Mouse (Mus musculus) left cerebral cortex, postnatal 4 days (tissue): Measurements from ENCODE around the gene Tsks. TPM values are rescaled to one million over a fixed set of nuclear protein-coding genes. Genes with fewer than 3 reads are reported as not detected.

ENCODE experiments used
- DNase-seq: peaks from one replicate; pipeline ENCODE4 v3.0.0-alpha.2; 2022
- intact Hi-C: fragments of 180-260 bp; cut with DNase I; formaldehyde crosslinking; loops from one replicate; pipeline ENCODE4 v1.15.1; 2025
- total RNA-seq, 2 experiments: library from RNA; stranded (reverse); gene quantifications; 2 replicates each; pipeline ENCODE4 v1.2.3; 2021

Gene Tsks
- total RNA-seq, 2 experiments from 2014 or later: not detected

DNA sequence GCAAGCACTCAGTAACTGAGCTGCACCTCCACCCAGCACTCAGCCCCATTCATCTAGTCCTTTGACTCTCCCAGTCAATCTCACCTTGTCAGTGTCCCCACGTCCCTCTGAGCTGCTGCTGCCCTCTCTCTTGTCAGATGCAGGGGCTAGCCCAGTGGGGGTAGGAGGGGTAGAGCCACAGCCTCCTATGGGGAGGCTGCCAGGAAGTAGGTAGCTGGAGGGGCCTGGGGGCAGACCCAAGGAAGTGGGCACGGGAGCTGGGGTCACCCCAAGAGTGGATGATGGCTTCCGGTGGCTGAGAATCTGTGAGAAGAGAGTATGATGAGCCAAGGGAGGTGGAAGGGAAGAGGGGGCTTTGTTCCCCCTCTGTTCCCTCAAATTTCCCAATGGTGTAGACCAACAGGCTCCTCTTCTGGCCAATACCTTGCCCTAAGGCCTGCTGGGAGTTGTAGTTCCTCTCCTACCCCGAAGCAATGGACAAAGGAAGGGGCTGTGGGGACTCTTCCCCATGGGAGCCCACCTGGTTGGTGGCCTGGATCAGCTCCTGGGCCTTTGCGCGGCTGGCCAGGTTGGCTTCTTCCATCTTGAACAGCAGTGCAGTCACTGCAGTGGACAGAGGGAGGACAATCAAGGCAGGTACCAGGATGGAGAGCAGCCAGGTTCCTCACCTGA lies 62.5 kb downstream of the Tsks start:
- no peak for DNase-seq
- intact Hi-C loops: no loop called here

DNA sequence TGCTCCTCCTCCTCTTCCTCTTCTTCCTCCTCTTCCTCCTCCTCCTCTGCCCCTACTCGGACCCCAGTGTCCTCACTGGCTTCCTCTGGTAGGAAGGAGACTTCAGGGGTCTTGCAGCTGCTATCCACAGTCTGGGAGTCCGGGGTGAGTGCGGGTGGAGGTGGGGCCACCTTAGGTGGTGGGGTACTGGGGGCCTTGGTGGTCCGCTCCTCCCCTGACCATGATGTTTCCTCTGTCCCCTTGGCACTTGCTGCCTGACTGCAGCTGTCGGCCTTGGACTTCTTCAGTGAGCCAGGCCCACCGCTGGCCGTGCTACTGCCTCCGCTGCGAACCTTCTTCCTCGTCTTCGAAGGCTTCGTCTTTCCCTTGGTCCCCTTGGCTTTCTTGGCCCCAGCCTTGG lies 63.5 kb downstream of the Tsks start:
- no peak for DNase-seq
- intact Hi-C loops: no loop called here

DNA sequence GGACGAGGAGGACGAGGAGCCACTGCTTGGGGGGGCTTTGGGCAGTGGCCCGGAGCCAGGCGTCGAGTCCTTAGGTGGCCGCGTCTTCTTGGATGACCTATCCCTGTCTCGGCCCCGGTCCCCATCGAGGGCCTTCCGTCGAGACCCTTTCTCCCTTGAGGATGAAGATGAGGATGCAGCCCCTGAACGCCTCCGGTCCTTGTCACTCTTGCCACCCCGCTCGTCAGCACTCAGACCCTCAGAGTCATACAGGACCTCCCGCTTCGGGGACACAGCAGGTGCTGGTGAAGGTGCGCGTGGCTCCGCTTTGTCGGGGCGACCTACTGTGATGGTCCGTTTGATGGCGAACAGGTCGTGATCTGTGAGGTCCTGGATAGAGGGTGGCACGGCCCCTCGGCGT lies 64.1 kb downstream of the Tsks start:
- DNase-seq: no peak
- intact Hi-C loops: no loop called here

Other genes starting within 250 kb of the Tsks start
- gene Izumo2, start 234.5 kb upstream of the Tsks start, total RNA-seq: not detected
- 10 to 100 TPM; 19.6 to 25.9 TPM for gene Vrk3, start 194.8 kb upstream of the Tsks start, total RNA-seq
- gene Zfp473, start 192.2 kb upstream of the Tsks start, total RNA-seq: under 1 TPM; 0.84 to 0.91 TPM
- 10 to 100 TPM; 50.3 to 51.1 TPM for gene Nup62, start 127.1 kb upstream of the Tsks start, total RNA-seq
- gene Il4i1, start 126.8 kb upstream of the Tsks start, total RNA-seq: 1 to 10 TPM; 1.0 TPM
- 10 to 100 TPM; 22.6 to 23.5 TPM for gene Atf5, start 126.5 kb upstream of the Tsks start, total RNA-seq
- 10 to 100 TPM; 74.1 to 85.4 TPM for gene Akt1s1, start 94.2 kb upstream of the Tsks start, total RNA-seq
- gene Tbc1d17, start 94.1 kb upstream of the Tsks start, total RNA-seq: 10 to 100 TPM; 57.1 to 68.3 TPM
- gene Pnkp, start 86.1 kb upstream of the Tsks start, total RNA-seq: 10 to 100 TPM; 27.5 to 29.3 TPM
- 100 to 1,000 TPM; 423 to 428 TPM for gene Ptov1, start 73.4 kb upstream of the Tsks start, total RNA-seq
- 100 to 1,000 TPM; 117 to 122 TPM for gene Med25, start 50.5 kb upstream of the Tsks start, total RNA-seq
- 10 to 100 TPM; 10.5 to 13.1 TPM for gene Fuz, start 47.1 kb upstream of the Tsks start, total RNA-seq
- gene Ap2a1, start 13.7 kb upstream of the Tsks start, total RNA-seq: 100 to 1,000 TPM; 232 to 258 TPM
- gene Cpt1c, start 31.6 kb downstream of the Tsks start, total RNA-seq: 10 to 100 TPM; 59.7 to 68.8 TPM
- 100 to 1,000 TPM; 485 to 487 TPM for gene Prmt1, start 43.4 kb downstream of the Tsks start, total RNA-seq
- gene Irf3, start 54.4 kb downstream of the Tsks start, total RNA-seq: 10 to 100 TPM; 34.8 to 37.9 TPM
- gene Bcl2l12, start 55.5 kb downstream of the Tsks start, total RNA-seq: 1 to 10 TPM; 4.4 to 4.7 TPM
- gene Scaf1, start 73.2 kb downstream of the Tsks start, total RNA-seq: 100 to 1,000 TPM; 154 TPM
- gene Rras, start 74.8 kb downstream of the Tsks start, total RNA-seq: 1 to 10 TPM; 6.9 to 7.2 TPM
- 10 to 100 TPM; 77.9 to 80.6 TPM for gene Prr12, start 109.7 kb downstream of the Tsks start, total RNA-seq
- gene Nosip, start 119.2 kb downstream of the Tsks start, total RNA-seq: 10 to 100 TPM; 44.8 to 47.6 TPM
- 1 to 10 TPM; 6.2 to 7.2 TPM for gene Prrg2, start 119.5 kb downstream of the Tsks start, total RNA-seq
- gene Rcn3, start 149.0 kb downstream of the Tsks start, total RNA-seq: 10 to 100 TPM; 13.0 to 16.7 TPM
- gene Fcgrt, start 160.6 kb downstream of the Tsks start, total RNA-seq: 10 to 100 TPM; 17.7 to 18.3 TPM
- 100 to 1,000 TPM; 707 to 729 TPM for gene Rps11, start 181.2 kb downstream of the Tsks start, total RNA-seq
- gene Rpl13a, start 185.6 kb downstream of the Tsks start, total RNA-seq: 1,000 to 10,000 TPM in 1 of 2 experiments, 100 to 1,000 TPM in 1; 958 to 1,083 TPM
- under 1 TPM in 1 of 2 experiments, not detected in 1; 0.50 TPM for gene Gm45713, start 193.0 kb downstream of the Tsks start, total RNA-seq
- 1 to 10 TPM; 2.8 to 3.0 TPM for gene Flt3l, start 193.2 kb downstream of the Tsks start, total RNA-seq
- gene Pih1d1, start 211.1 kb downstream of the Tsks start, total RNA-seq: 100 to 1,000 TPM; 100 to 101 TPM
- 10 to 100 TPM; 16.7 to 16.9 TPM for gene Aldh16a1, start 211.4 kb downstream of the Tsks start, total RNA-seq
- gene Slc17a7, start 220.7 kb downstream of the Tsks start, total RNA-seq: 100 to 1,000 TPM; 267 to 292 TPM
- gene Gfy, start 236.4 kb downstream of the Tsks start, total RNA-seq: under 1 TPM in 1 of 2 experiments, not detected in 1; 0.38 TPM
- not detected for gene Pth2, start 237.8 kb downstream of the Tsks start, total RNA-seq